Comparison of ENCODE assay signal across 20 mouse cellular contexts in genomic region chr14:33503311-33503710, GRCm38 (mm10). TPM values are rescaled to one million over a fixed set of nuclear protein-coding genes. Genes with fewer than 3 reads are reported as not detected.
"Had no signal": no experiment of that assay in that cellular context is flagged by ENCODE, and none has a peak within 500 bp of the region (broad histone marks: within the 10 kb centered on the region; RNA-seq: fewer than 3 reads in every experiment).

No protein-coding gene starts in this region.

- DNase-seq: cerebellum, adult 2 months; cerebellum, adult 8-10 months; cerebellum, adult 9-10 months; cerebellum, adult 9-11 months; cerebellum, postnatal 14 days; cerebellum, postnatal 25 days; cerebellum, postnatal 36 days; embryo, embryonic 11 days; forebrain, postnatal 0 days; gastrocnemius, adult 2 months; gastrocnemius, postnatal 10 days; gastrocnemius, postnatal 14 days; gastrocnemius, postnatal 25 days; gastrocnemius, postnatal 36 days; heart, adult 18-20 months; heart, adult 2 months had no signal

RNA-seq across cellular contexts. Expression of gene Frmpd2, which starts 31.8 kb away (rescaled TPM):
- total RNA-seq: common myeloid progenitor, adult 5-6 weeks; gastrocnemius, adult 2 months; gastrocnemius, adult 8-10 months; gastrocnemius, postnatal 25 days; gastrocnemius, postnatal 36 days; gastrocnemius, postnatal 4 days; granulocyte monocyte progenitor cell, adult 5-6 weeks; heart, adult 2 months had no signal
